Mouse (Mus musculus): Measurements from ENCODE around the gene Tmem242.

Tmem242 gene

GRCm38 (mm10) chr17:5377930-5378310 is 62.1 kb downstream of the Tmem242 start:
- CTCF ChIA-PET, result no interaction called here

- CTCF ChIA-PET, result no interaction called here
These were observed 62.7 kb downstream of the Tmem242 start for GRCm38 (mm10) chr17:5377151-5377929.

- CTCF ChIA-PET, result no interaction called here
These were observed 67.1 kb downstream of the Tmem242 start for GRCm38 (mm10) chr17:5372951-5373350.

GRCm38 (mm10) chr17:5371521-5371920 is 68.5 kb downstream of the Tmem242 start:
- CTCF ChIA-PET, result no interaction called here

GRCm38 (mm10) chr17:5371032-5371431 is 69.0 kb downstream of the Tmem242 start:
- CTCF ChIA-PET, result no interaction called here

GRCm38 (mm10) chr17:5365992-5366398 is 74.1 kb downstream of the Tmem242 start:
- CTCF ChIA-PET, result no interaction called here
